Mouse (Mus musculus) erythroblast, adult 5-6 weeks (primary cell): Measurements from ENCODE around the gene Kctd20. TPM values are rescaled to one million over a fixed set of nuclear protein-coding genes. Genes with fewer than 3 reads are reported as not detected.

Experiments
- ATAC-seq: replicated peaks from 2 replicates; pipeline ENCODE4 v1.8.0; 2016; ENCODE audit warnings: moderate number of reproducible peaks, mild to moderate bottlenecking, moderate TSS enrichment, inconsistent platforms; ENCODE audit not compliant: poor library complexity, low FRiP score, severe bottlenecking
- total RNA-seq, 2 experiments: library from RNA; stranded (forward) in 1 of 2; stranded (reverse) in 1 of 2; fragments of 150-400 nt in 1 of 2; fragments of 200-764, 138-1000 nt in 1 of 2; gene quantifications; 2 replicates each; pipeline versions ENCODE4 v1.2.3 to v1.2.4; 2015 to 2017; ENCODE audit warnings: low replicate concordance in 2 of 2

Gene Kctd20
- total RNA-seq, 2 experiments from 2014 or later = 81.7 to 221 TPM

- ATAC-seq = peak; percentile 83
These were observed 21.2 kb upstream of the Kctd20 start for GRCm38 (mm10) chr17:28930392-28931074.

GRCm38 (mm10) chr17:28931436-28932211 lies 20.1 kb upstream of the Kctd20 start:
- ATAC-seq = no peak

GRCm38 (mm10) chr17:28932274-28932673 lies 19.5 kb upstream of the Kctd20 start:
- no peak for ATAC-seq

GRCm38 (mm10) chr17:28934120-28934916 lies 17.4 kb upstream of the Kctd20 start:
- no peak for ATAC-seq

GRCm38 (mm10) chr17:28936133-28936532 lies 15.6 kb upstream of the Kctd20 start:
- ATAC-seq = 0 out of 2 replicates have a peak, but pooled peaks have one; percentile 45

- ATAC-seq = peak; percentile 73
These were observed 15.0 kb upstream of the Kctd20 start for GRCm38 (mm10) chr17:28936622-28937345.

- ATAC-seq = no peak
These were observed 10.8 kb upstream of the Kctd20 start for GRCm38 (mm10) chr17:28940776-28941555.

- ATAC-seq = peak; percentile 97
These were observed 9.6 kb upstream of the Kctd20 start for GRCm38 (mm10) chr17:28942101-28942500.

GRCm38 (mm10) chr17:28943740-28944139 lies 8.0 kb upstream of the Kctd20 start, which contains the start of gene Pxt1:
Gene Pxt1, minus strand, starts transcription at chr17:28943840.
- no peak for ATAC-seq

GRCm38 (mm10) chr17:28944481-28944880 lies 7.3 kb upstream of the Kctd20 start:
- ATAC-seq = no peak

- ATAC-seq = no peak
These were observed 4.5 kb upstream of the Kctd20 start for GRCm38 (mm10) chr17:28947011-28947939.

- ATAC-seq = no peak
These were observed 3.1 kb upstream of the Kctd20 start for GRCm38 (mm10) chr17:28948661-28949060.

GRCm38 (mm10) chr17:28950751-28951150 lies 999 bp upstream of the Kctd20 start:
- ATAC-seq = no peak

- peak; percentile 45 for ATAC-seq
These were observed 1.5 kb downstream of the Kctd20 start for GRCm38 (mm10) chr17:28953251-28953650.

- ATAC-seq = no peak
These were observed 2.7 kb downstream of the Kctd20 start for GRCm38 (mm10) chr17:28954416-28954815.

- no peak for ATAC-seq
These were observed 8.8 kb downstream of the Kctd20 start for GRCm38 (mm10) chr17:28960597-28960996.

- ATAC-seq = no peak
These were observed 9.8 kb downstream of the Kctd20 start for GRCm38 (mm10) chr17:28961596-28961995.
